Mouse (Mus musculus): ENCODE data around the gene Fscn1. TPM values are rescaled to one million over a fixed set of nuclear protein-coding genes. Genes with fewer than 3 reads are reported as not detected.

Gene Fscn1
- total and polyA plus RNA-seq, 2 experiments from 2014 or later: 457 to 558 TPM

DNA sequence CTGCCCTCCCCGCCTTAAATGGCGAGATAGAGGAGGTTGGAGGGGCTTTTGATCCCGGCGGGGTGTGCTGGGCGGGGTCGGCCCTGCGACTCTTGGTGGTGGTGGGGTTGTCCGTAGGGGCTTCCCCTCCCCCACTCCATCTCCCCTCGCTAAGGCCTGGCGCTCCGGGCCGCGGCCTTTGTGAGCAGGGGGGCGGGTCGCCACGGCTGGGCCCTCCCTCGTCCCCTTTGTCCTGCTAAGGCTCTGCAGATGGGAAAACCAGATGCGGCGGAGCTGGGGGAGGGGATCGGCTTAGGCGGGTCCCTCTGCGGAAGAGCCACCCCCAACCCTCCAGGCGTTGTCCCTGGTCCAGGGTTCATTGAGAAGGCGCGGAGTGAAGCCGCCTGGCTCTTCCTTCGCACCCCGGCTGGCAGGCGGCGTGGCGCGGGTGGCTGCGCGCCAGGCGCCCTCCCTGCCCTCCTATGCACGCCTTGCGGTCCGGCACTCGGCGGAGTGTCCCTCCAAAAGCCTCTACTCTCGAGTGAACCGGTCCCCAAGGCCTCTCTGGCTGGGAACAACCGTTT is 1.8 kb downstream of the Fscn1 start:
- DNase-seq (peak; percentile 76), ATAC-seq (peak; percentile 47)

DNA sequence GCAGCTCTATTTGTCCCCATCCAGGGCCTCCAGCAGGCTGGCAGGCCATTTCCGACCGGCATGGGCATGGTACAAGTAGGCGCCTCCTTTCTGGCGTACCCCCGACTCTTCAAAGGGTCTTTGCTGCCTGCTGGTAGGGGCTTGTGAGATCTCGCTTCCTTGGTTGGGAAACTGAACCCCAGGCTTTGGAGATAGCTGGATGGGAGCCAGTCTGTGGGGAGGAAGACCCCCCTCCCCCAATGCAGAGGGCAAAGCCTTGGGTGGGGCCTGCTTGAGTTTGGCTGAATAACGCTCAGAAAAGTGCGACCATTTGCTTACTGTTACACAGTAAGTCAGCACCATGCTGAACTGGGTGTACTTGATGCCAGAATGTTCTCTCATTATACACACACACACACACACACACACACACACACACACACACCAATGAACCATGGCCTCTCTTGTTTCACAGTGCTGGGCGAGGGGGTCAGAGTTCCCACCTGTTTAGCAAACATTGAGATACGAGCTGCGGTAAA is 2.4 kb downstream of the Fscn1 start:
- peaks cover 6% of the 10 kb centered on the region; the same call in 1 of the 2 replicates for H3K36me3 ChIP-seq (ENCODE audit: insufficient read depth)
- 2% methylated on average over 11 of the region's 11 CpGs for WGBS
- ATAC-seq (no peak; the same call in 1 of the 2 replicates), DNase-seq (peak; percentile 71)
- H3K9me3 ChIP-seq (ENCODE audit: low read length): no peaks in the 10 kb centered on the region
- no peaks in the 10 kb centered on the region for H3K27me3 ChIP-seq (ENCODE audit: insufficient read depth, low read length)
- peak overlapping the region; percentile 89 for H3K4me2 ChIP-seq (ENCODE audit: low read depth)
- H3K4me1 ChIP-seq (ENCODE audit: insufficient read depth): peaks cover 21% of the 10 kb centered on the region
- H3K4me3 ChIP-seq (ENCODE audit: low read depth, low read length): peak overlapping the region; percentile 92
- no peak for TF ChIP-seq CTCF (IDR thresholded peaks at IDR 0.05; ENCODE audit: low read depth)
- peak overlapping the region; percentile 98 for H3K9ac ChIP-seq
- H3K27ac ChIP-seq (ENCODE audit: low read depth, low read length): peak overlapping the region; percentile 94

More for the DNA sequence above, 1.8 kb downstream of the Fscn1 start:
- no peaks in the 10 kb centered on the region for H3K27me3 ChIP-seq (ENCODE audit: insufficient read depth, low read length)
- no peaks in the 10 kb centered on the region for H3K9me3 ChIP-seq (ENCODE audit: low read length)
- no peak for TF ChIP-seq CTCF (IDR thresholded peaks at IDR 0.05; ENCODE audit: low read depth)
- peaks cover 6% of the 10 kb centered on the region; the same call in 1 of the 2 replicates for H3K36me3 ChIP-seq (ENCODE audit: insufficient read depth)
- peaks cover 21% of the 10 kb centered on the region for H3K4me1 ChIP-seq (ENCODE audit: insufficient read depth)
- peak overlapping the region; percentile 92 for H3K4me3 ChIP-seq (ENCODE audit: low read depth, low read length)
- peak overlapping the region; percentile 94 for H3K27ac ChIP-seq (ENCODE audit: low read depth, low read length)
- WGBS: 4% methylated on average over 43 of the region's 43 CpGs
- H3K9ac ChIP-seq: peak overlapping the region; percentile 98
- peak overlapping the region; percentile 89 for H3K4me2 ChIP-seq (ENCODE audit: low read depth)

DNA sequence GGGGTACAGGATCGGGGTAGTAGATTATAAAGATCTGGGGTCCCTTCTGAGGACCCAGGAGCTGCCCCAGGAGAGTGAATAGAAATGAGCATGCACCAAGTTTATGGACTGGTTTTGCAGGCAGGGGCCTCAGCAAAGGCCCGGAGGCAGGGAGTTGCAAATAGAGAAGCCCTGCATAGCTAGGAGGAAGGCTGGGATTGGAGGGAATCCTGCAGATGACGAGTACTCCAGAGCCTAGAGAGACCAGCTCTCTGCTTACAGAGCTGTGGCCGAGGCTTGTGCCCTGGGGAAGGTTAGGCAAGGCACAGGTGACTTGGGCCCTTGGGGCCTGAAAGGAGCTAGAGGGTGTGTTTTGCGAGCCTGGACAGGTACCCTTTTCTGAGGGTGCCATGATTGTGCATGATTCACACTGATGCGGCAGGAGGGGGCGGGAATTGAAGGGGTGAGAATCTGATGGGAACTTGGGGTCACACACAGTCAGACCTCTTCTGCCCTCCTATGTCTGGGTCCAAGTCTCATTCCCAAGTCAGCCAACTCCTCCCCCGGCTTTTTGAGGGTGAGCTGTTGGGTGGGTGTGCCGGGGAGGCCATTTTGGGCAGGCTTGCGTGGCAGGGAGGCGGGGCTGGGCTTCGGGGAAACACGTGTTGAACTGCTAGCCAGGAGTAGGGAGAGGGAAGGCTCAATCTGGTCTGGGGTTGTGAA is 3.0 kb downstream of the Fscn1 start:
- TF ChIP-seq CTCF (IDR thresholded peaks at IDR 0.05; ENCODE audit: low read depth): no peak
- peaks cover 6% of the 10 kb centered on the region; the same call in 1 of the 2 replicates for H3K36me3 ChIP-seq (ENCODE audit: insufficient read depth)
- H3K27me3 ChIP-seq (ENCODE audit: insufficient read depth, low read length): no peaks in the 10 kb centered on the region
- no peaks in the 10 kb centered on the region for H3K9me3 ChIP-seq (ENCODE audit: low read length)
- H3K27ac ChIP-seq (ENCODE audit: low read depth, low read length): peak overlapping the region; percentile 94
- H3K4me3 ChIP-seq (ENCODE audit: low read depth, low read length): peak overlapping the region; percentile 92
- H3K4me2 ChIP-seq (ENCODE audit: low read depth): peak overlapping the region; percentile 89
- H3K4me1 ChIP-seq (ENCODE audit: insufficient read depth): peaks cover 21% of the 10 kb centered on the region
- peak; percentile 69 for DNase-seq
- ATAC-seq: peak; percentile 35
- peak overlapping the region; percentile 98 for H3K9ac ChIP-seq
- 6% methylated on average over 13 of the region's 13 CpGs for WGBS

DNA sequence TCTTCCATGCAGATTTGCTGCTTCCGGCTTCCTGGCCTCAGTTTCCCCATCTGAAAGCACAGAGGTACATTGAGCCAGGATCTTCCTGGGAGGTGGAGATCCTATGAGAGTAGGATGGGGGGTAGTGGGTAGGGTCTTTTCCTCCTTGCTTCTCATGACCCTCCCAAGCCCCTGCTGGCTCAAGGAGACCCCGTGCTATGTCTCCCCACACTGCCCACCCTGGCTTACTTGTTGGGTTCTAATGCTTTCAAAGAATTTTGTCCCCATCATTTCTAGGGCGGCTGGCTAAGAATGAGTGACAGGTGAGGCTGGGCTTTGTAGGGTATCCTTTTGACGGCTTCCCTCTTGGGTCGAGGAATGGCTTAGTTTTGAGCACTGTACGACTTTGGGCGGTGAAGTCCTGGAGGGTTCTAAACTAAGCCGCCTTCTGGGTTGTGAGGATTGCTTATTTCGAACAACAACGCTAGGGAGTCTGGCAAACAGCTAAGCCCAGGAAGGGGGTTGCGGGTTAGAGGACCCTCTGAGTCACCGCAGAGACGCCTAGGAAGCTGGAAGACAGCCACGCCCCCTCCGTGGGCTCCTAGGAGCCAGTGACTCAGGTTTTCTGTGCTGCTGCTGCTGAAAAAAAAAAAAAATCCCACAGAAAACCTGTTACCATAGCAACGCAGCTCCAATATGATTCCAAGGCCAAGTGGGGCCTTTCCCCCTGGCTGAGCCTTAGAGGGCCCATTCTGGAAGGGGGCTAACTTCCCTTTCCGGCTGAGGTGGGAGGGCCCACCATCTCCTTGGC is 3.8 kb downstream of the Fscn1 start:
- peaks cover 21% of the 10 kb centered on the region for H3K4me1 ChIP-seq (ENCODE audit: insufficient read depth)
- peaks cover 6% of the 10 kb centered on the region; the same call in 1 of the 2 replicates for H3K36me3 ChIP-seq (ENCODE audit: insufficient read depth)
- H3K9me3 ChIP-seq (ENCODE audit: low read length): no peaks in the 10 kb centered on the region
- no peak for TF ChIP-seq CTCF (IDR thresholded peaks at IDR 0.05; ENCODE audit: low read depth)
- peak overlapping the region; percentile 92 for H3K4me3 ChIP-seq (ENCODE audit: low read depth, low read length)
- no peak for ATAC-seq
- peak overlapping the region; percentile 98 for H3K9ac ChIP-seq
- peak overlapping the region; percentile 94 for H3K27ac ChIP-seq (ENCODE audit: low read depth, low read length)
- H3K27me3 ChIP-seq (ENCODE audit: insufficient read depth, low read length): no peaks in the 10 kb centered on the region
- WGBS: 9% methylated on average over 17 of the region's 17 CpGs
- DNase-seq: peak; percentile 76
- H3K4me2 ChIP-seq (ENCODE audit: low read depth): peak overlapping the region; percentile 89

DNA sequence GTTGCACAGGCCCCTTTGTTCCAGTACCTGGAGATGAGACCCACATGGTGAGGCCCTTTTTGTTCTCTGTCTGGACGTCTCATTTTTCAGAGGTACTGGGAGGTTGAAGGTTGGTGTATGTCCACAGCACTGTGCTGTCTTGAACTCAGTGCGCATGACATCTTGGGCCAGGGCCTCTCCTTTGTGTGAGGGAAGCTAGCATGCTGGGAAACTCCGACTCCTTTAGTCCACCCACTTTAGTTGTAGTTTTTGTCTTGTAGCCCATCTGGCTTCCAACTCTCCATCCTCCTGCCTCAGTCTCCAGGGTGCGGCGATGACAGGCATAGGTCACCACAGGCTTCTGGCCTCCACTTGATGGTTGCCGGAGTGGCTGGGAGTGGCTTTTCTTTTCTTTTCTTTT is 4.5 kb downstream of the Fscn1 start:
- Histone ChIP-seq H3K9me3 (ENCODE audit: low read length) (no peaks in the 10 kb centered on the region), H3K4me1 (ENCODE audit: insufficient read depth) (peaks cover 21% of the 10 kb centered on the region), H3K36me3 (ENCODE audit: insufficient read depth) (peaks cover 9% of the 10 kb centered on the region; the same call in 1 of the 2 replicates), H3K4me2 (ENCODE audit: low read depth) (peak overlapping the region; percentile 89), H3K27me3 (ENCODE audit: insufficient read depth, low read length) (no peaks in the 10 kb centered on the region), H3K9ac (peak overlapping the region; percentile 98), H3K4me3 (ENCODE audit: low read depth, low read length) (peak overlapping the region; percentile 92), H3K27ac (ENCODE audit: low read depth, low read length) (peak overlapping the region; percentile 94)
- DNase-seq (no peak), ATAC-seq (no peak)
- no peak for TF ChIP-seq CTCF (IDR thresholded peaks at IDR 0.05; ENCODE audit: low read depth)
- 53% methylated on average over 6 of the region's 6 CpGs for WGBS

DNA sequence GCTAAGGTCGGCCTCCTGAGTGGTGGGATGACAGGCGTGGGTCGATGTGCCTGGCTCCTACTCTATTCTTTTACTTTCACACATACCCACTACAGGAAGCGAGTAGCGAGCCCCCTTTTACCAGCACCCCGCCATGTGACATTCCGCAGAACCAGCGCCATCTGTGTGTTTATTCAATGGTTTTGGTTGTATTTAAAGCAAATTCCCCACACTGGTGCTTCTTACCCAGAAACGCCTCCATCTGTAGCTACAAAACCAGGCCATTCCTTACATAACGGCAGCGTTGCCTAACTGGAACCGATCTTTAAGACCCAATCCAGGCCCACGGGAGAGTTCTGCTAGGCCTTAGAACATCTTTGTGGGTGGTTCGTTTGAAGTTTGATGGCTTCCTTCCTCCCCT is 8.3 kb downstream of the Fscn1 start:
- Histone ChIP-seq H3K4me3 (ENCODE audit: low read depth, low read length) (no peak overlapping the region), H3K4me1 (ENCODE audit: insufficient read depth) (peaks cover 21% of the 10 kb centered on the region), H3K36me3 (ENCODE audit: insufficient read depth) (peaks cover 47% of the 10 kb centered on the region), H3K4me2 (ENCODE audit: low read depth) (no peak overlapping the region), H3K9ac (no peak overlapping the region), H3K27me3 (ENCODE audit: insufficient read depth, low read length) (no peaks in the 10 kb centered on the region), H3K9me3 (ENCODE audit: low read length) (no peaks in the 10 kb centered on the region), H3K27ac (ENCODE audit: low read depth, low read length) (0 out of 2 replicates have a peak overlapping the region, but pooled peaks have one; percentile 15)
- DNase-seq (peak; percentile 46), ATAC-seq (no peak)
- WGBS: 67% methylated on average over 14 of the region's 14 CpGs
- no peak for TF ChIP-seq CTCF (IDR thresholded peaks at IDR 0.05; ENCODE audit: low read depth)
